Mouse (Mus musculus) frontal cortex, postnatal 36 days (tissue): ENCODE data around the gene Pax4.

Source experiments
- DNase-seq, 2 experiments: peaks; one replicate each; pipeline ENCODE4 v3.0.0; 2022; ENCODE audit warnings: low spot score in 2 of 2

Gene Pax4

GRCm38 (mm10) chr6:28447937-28448336, 1.2 kb downstream of the Pax4 start:
- DNase-seq, result no peak

GRCm38 (mm10) chr6:28431538-28431855, 17.7 kb downstream of the Pax4 start:
- no peak for DNase-seq

GRCm38 (mm10) chr6:28430795-28431537, 18.2 kb downstream of the Pax4 start:
- DNase-seq, result no peak

GRCm38 (mm10) chr6:28429870-28430269, 19.3 kb downstream of the Pax4 start:
- DNase-seq, result no peak

- DNase-seq, result no peak
These were observed 20.9 kb downstream of the Pax4 start, which contains the start of gene Gcc1 for GRCm38 (mm10) chr6:28428290-28428689. TSS of gene Gcc1 (minus strand) at chr6:28428390.

- peak in 1 of 2 experiments; percentile 8 for DNase-seq
These were observed 21.9 kb downstream of the Pax4 start, which contains the start of gene Fscn3 for GRCm38 (mm10) chr6:28427096-28427839. TSS of gene Fscn3 (plus strand) at chr6:28427789.

- DNase-seq, result no peak
These were observed 24.1 kb downstream of the Pax4 start for GRCm38 (mm10) chr6:28425019-28425418.

- DNase-seq, result peak; percentile 45 to 57
These were observed 25.1 kb downstream of the Pax4 start for GRCm38 (mm10) chr6:28423767-28424695.

- peak; percentile 90 to 92 for DNase-seq
These were observed 25.8 kb downstream of the Pax4 start, which contains the start of gene Arf5 for GRCm38 (mm10) chr6:28423313-28423712. TSS of gene Arf5 (plus strand) at chr6:28423560.

- no peak for DNase-seq
These were observed 26.4 kb downstream of the Pax4 start for GRCm38 (mm10) chr6:28422651-28423290.

- peak; percentile 93 to 97 for DNase-seq
These were observed 27.6 kb downstream of the Pax4 start for GRCm38 (mm10) chr6:28421469-28422000.

GRCm38 (mm10) chr6:28420865-28421264, 28.3 kb downstream of the Pax4 start:
- peak in 1 of 2 experiments; percentile 6 for DNase-seq

- no peak for DNase-seq
These were observed 28.8 kb downstream of the Pax4 start for GRCm38 (mm10) chr6:28420361-28420760.

GRCm38 (mm10) chr6:28419673-28420072, 29.5 kb downstream of the Pax4 start:
- no peak for DNase-seq

- peak; percentile 36 to 53 for DNase-seq
These were observed 30.7 kb downstream of the Pax4 start for GRCm38 (mm10) chr6:28418449-28418848.

GRCm38 (mm10) chr6:28416981-28417380, 32.2 kb downstream of the Pax4 start:
- DNase-seq, result no peak

- no peak for DNase-seq
These were observed 37.9 kb downstream of the Pax4 start for GRCm38 (mm10) chr6:28411236-28411635.

- DNase-seq, result no peak
These were observed 39.1 kb downstream of the Pax4 start for GRCm38 (mm10) chr6:28410053-28410452.

- DNase-seq, result no peak
These were observed 49.4 kb downstream of the Pax4 start for GRCm38 (mm10) chr6:28399791-28400190.

GRCm38 (mm10) chr6:28398726-28399125, 50.4 kb downstream of the Pax4 start:
- no peak for DNase-seq

- DNase-seq, result peak in 1 of 2 experiments; percentile 10
These were observed 51.4 kb downstream of the Pax4 start, which contains the start of gene Zfp800 for GRCm38 (mm10) chr6:28397681-28398203. TSS of gene Zfp800 (minus strand) at chr6:28398005.
